Mouse (Mus musculus) liver, embryonic 13.5 days (tissue): ENCODE results near the gene Mterf4. TPM values are rescaled to one million over a fixed set of nuclear protein-coding genes. Genes with fewer than 3 reads are reported as not detected.

ENCODE experiments used
- ATAC-seq: fragments of 200-750 bp; cut with Nextera tagmentation; 2 replicates; pipeline ENCODE4 v1.8.0; 2017; ENCODE audit warnings: low read depth, mild to moderate bottlenecking, moderate number of reproducible peaks, moderate library complexity
- DNase-seq: peaks from one replicate; pipeline ENCODE4 v3.0.0; 2022
- H3K27ac ChIP-seq: fragments of 300-500 bp; sonication (generic); 2 replicates; pipeline ENCODE4 v1.5.1; 2015; ENCODE audit warnings: moderate library complexity, mild to moderate bottlenecking, inconsistent platforms
- H3K27me3 ChIP-seq: fragments of 300-500 bp; sonication (generic); 2 replicates; pipeline ENCODE4 v1.6.1; 2015; ENCODE audit warnings: mild to moderate bottlenecking, inconsistent platforms
- H3K36me3 ChIP-seq: fragments of 300-500 bp; sonication (generic); 2 replicates; pipeline ENCODE4 v1.6.1; 2015; ENCODE audit warnings: mild to moderate bottlenecking, inconsistent platforms
- H3K4me1 ChIP-seq: fragments of 300-500 bp; sonication (generic); replicated peaks from 2 replicates; pipeline ENCODE4 v1.6.1; 2015; ENCODE audit warnings: inconsistent platforms
- H3K4me2 ChIP-seq: fragments of 300-500 bp; sonication (generic); 2 replicates; pipeline ENCODE4 v1.6.1; 2015; ENCODE audit warnings: inconsistent platforms, mild to moderate bottlenecking, moderate library complexity
- H3K4me3 ChIP-seq: fragments of 300-500 bp; sonication (generic); replicated peaks from 2 replicates; pipeline ENCODE4 v1.5.1; 2015; ENCODE audit warnings: mild to moderate bottlenecking, inconsistent platforms
- H3K9ac ChIP-seq: fragments of 300-500 bp; sonication (generic); 2 replicates; pipeline ENCODE4 v1.6.1; 2015; ENCODE audit warnings: mild to moderate bottlenecking, inconsistent platforms
- H3K9me3 ChIP-seq: fragments of 300-500 bp; sonication (generic); replicated peaks from 2 replicates; pipeline ENCODE4 v1.6.1; 2016; ENCODE audit warnings: inconsistent platforms
- WGBS: fragments of 180-500 bp; shearing (Covaris S2); methylation state at CpG from one replicate; pipeline ENCODE4 v1.1.7; 2015; ENCODE audit not compliant: insufficient replicate concordance; 5-methylcytosine and 5-hydroxymethylcytosine counted together
- polyA plus RNA-seq: library from polyadenylated mRNA; unstranded; fragments of >200 nt; fragmentation: Nextera tagmentation; extraction: Ambion mirVana; gene quantifications from 2 replicates; pipeline ENCODE4 v1.2.1, GENCODE M21; 2015

Gene Mterf4
- polyA plus RNA-seq = 14.5 and 15.1 TPM in 2 replicates

GRCm38 (mm10) chr1:93305581-93306337, at the start of gene Mterf4:
Gene Mterf4 (minus strand): TSS chr1:93305915.
- Histone ChIP-seq H3K4me3 (peak within 1 kb of the TSS; percentile 85), H3K4me1 (peaks cover 14% of the 10 kb centered on the region), H3K9me3 (no peaks in the 10 kb centered on the region), H3K9ac (peak within 1 kb of the TSS; percentile 86), H3K27me3 (no peaks in the 10 kb centered on the region), H3K4me2 (peak within 1 kb of the TSS; percentile 83), H3K36me3 (peaks cover 46% of the 10 kb centered on the region), H3K27ac (peak within 1 kb of the TSS; percentile 39; the same call in 1 of the 2 replicates)
- peak; percentile 94 for ATAC-seq
- WGBS = 7% methylated on average over 36 of the region's 36 CpGs
- DNase-seq = peak; percentile 65

DNA sequence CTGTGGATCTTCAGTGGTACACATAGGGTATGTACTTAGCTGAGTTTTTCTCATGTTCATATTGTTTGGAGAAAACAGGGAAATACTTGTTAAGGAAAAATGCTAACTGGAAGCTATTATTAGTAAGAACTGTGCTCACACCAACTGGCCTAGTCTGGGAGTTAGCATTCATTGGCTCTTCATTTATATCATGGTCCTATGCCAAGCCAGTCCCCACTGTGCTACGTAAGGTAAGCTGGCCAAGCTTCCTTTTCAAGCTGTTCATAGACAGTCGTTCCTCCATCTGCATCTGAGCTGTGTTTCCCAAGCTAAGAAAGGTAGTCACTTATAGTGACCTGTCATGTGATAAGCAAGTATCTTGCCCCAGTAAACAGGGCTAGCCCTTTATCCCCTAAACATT, 47.0 kb upstream of the Mterf4 start:
- no peak for ATAC-seq
- Histone ChIP-seq H3K4me1 (no peaks in the 10 kb centered on the region), H3K27me3 (no peaks in the 10 kb centered on the region), H3K9me3 (no peaks in the 10 kb centered on the region), H3K4me3 (no peak overlapping the region), H3K9ac (no peak overlapping the region), H3K4me2 (no peak overlapping the region), H3K27ac (no peak overlapping the region), H3K36me3 (peaks cover 96% of the 10 kb centered on the region)
- 81% methylated on average over 2 of the region's 2 CpGs for WGBS
- no peak for DNase-seq

DNA sequence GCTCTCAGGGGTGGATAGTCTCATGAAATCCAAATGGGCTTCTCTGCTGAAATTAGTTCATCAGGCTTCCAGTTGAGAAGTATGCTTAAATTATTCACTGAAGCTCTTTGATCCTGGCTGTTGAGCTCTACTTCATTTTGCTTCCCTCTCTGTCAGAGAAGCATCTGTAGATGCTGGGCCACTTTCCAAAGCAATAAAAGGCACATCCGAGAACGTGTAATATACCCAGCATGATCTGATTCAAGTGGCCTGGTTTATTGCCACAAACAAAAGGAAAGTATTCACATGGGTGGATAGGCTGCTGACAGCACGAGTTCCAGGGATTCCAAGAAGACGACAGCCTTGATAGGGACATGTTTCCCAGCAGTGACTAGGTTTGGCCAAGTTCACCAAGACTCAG, 44.0 kb upstream of the Mterf4 start:
- Histone ChIP-seq H3K36me3 (peaks cover 89% of the 10 kb centered on the region), H3K4me2 (no peak overlapping the region), H3K9ac (no peak overlapping the region), H3K4me3 (no peak overlapping the region), H3K9me3 (no peaks in the 10 kb centered on the region), H3K4me1 (peaks cover 8% of the 10 kb centered on the region), H3K27me3 (no peaks in the 10 kb centered on the region), H3K27ac (no peak overlapping the region)
- no peak for ATAC-seq
- no peak for DNase-seq
- 85% methylated on average over 4 of the region's 4 CpGs for WGBS

GRCm38 (mm10) chr1:93347176-93347575, 41.5 kb upstream of the Mterf4 start:
- ATAC-seq (no peak), DNase-seq (no peak)
- H3K27ac ChIP-seq = no peak overlapping the region
- H3K9me3 ChIP-seq = no peaks in the 10 kb centered on the region
- WGBS = 84% methylated on average over 5 of the region's 5 CpGs
- no peak overlapping the region for H3K4me3 ChIP-seq
- H3K27me3 ChIP-seq = no peaks in the 10 kb centered on the region
- H3K9ac ChIP-seq = no peak overlapping the region
- H3K4me2 ChIP-seq = no peak overlapping the region
- peaks cover 15% of the 10 kb centered on the region for H3K4me1 ChIP-seq
- peaks cover 64% of the 10 kb centered on the region for H3K36me3 ChIP-seq

DNA sequence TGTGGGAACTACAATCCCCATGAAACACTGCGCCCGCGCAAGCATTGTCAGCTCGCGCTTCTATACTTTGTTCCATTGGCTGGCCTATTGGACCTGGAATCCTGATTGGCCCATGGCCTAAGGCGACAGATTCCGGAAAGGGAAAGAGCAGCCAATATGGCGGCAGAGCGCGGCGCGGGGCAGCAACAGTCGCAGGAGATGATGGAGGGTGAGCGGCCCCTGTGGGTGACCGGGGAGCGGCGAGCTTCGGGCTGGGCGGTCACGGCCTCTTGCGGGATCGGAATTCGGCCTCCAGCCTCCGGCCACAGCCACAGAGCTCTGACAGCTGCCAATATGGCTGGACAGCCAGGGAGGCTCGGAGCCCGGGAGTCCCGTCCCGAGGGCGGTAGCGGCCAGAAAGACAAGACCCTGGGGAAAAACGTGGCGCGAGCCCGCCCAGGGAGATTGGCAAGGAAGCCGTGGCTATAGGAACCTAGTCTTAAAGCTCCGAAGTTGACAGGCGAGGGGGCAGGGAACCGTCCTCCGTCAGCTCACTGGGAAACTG, 37.9 kb upstream of the Mterf4 start:
- WGBS = 0% methylated on average over 39 of the region's 39 CpGs
- peak overlapping the region; percentile 97 for H3K4me3 ChIP-seq
- H3K27ac ChIP-seq = peak overlapping the region; percentile 83
- H3K9me3 ChIP-seq = no peaks in the 10 kb centered on the region
- peak overlapping the region; percentile 90 for H3K4me2 ChIP-seq
- DNase-seq (peak; percentile 91), ATAC-seq (peak; percentile 89)
- peaks cover 38% of the 10 kb centered on the region for H3K4me1 ChIP-seq
- peaks cover 33% of the 10 kb centered on the region for H3K36me3 ChIP-seq
- no peaks in the 10 kb centered on the region for H3K27me3 ChIP-seq
- H3K9ac ChIP-seq = peak overlapping the region; percentile 92

- Histone ChIP-seq H3K9me3 (no peaks in the 10 kb centered on the region), H3K4me1 (peaks cover 38% of the 10 kb centered on the region), H3K36me3 (peaks cover 26% of the 10 kb centered on the region), H3K27ac (peak within 1 kb of the TSS; percentile 87), H3K27me3 (no peaks in the 10 kb centered on the region), H3K9ac (peak within 1 kb of the TSS; percentile 92), H3K4me3 (peak within 1 kb of the TSS; percentile 97), H3K4me2 (peak within 1 kb of the TSS; percentile 90)
- peak; percentile 90 for ATAC-seq
- DNase-seq = peak; percentile 93
- WGBS = under 1% methylated on average over 63 of the region's 63 CpGs
Measured at GRCm38 (mm10) chr1:93342648-93343503, 37.2 kb upstream of the Mterf4 start, which contains the start of the genes Ppp1r7 and Pask. Gene Ppp1r7 (plus strand): TSS chr1:93342854. Gene Pask (minus strand): TSS chr1:93343482.

DNA sequence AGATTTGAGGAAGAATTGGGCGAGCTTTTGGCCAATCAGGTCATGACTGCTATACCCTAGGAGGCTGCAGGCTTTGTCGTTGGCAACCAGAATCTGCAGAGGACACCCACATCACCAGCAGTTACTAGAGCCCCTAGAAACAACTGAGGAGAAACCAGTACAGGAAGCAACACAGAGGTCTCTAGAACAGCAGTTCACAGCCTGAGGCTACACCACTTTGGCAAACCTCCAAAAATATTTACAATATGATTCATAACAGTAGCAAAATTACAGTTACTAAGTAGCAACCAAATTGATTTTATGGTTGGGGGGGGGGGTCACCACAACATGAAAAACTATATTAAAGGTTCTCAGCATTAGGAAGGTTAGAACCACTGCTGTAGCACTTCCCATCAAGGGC, 28.9 kb upstream of the Mterf4 start:
- no peaks in the 10 kb centered on the region for H3K27me3 ChIP-seq
- H3K4me1 ChIP-seq = peaks cover 3% of the 10 kb centered on the region; the same call in 1 of the 2 replicates
- ATAC-seq (no peak), DNase-seq (no peak)
- H3K4me3 ChIP-seq = no peak overlapping the region
- 76% methylated on average over 2 of the region's 2 CpGs for WGBS
- H3K9ac ChIP-seq = no peak overlapping the region
- H3K27ac ChIP-seq = no peak overlapping the region
- no peak overlapping the region for H3K4me2 ChIP-seq
- H3K9me3 ChIP-seq = no peaks in the 10 kb centered on the region
- peaks cover 78% of the 10 kb centered on the region for H3K36me3 ChIP-seq

DNA sequence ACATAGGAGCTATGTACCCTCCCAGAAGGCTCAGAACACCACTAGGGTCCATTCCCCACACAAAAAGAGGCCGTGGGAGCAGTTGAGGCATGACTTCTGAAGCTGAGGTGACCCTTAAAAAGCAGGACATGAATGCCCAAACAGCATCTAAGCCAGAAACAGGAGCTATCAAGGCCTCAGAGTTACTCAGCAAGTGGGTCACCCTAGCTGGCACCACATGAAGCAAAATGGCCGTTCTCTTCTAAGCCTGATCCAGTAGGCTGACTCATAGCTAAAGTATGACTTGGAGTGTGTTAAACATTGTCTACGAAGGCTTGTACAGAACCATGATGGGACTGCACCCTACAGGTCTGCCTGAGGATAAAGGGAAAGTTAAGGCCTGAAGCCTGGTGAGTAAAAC, 20.7 kb upstream of the Mterf4 start:
- no peak for DNase-seq
- H3K27ac ChIP-seq = no peak overlapping the region
- peaks cover 89% of the 10 kb centered on the region for H3K36me3 ChIP-seq
- H3K4me2 ChIP-seq = no peak overlapping the region
- 80% methylated on average over 3 of the region's 3 CpGs for WGBS
- no peaks in the 10 kb centered on the region for H3K27me3 ChIP-seq
- ATAC-seq = no peak
- no peaks in the 10 kb centered on the region for H3K4me1 ChIP-seq
- H3K9ac ChIP-seq = no peak overlapping the region
- no peak overlapping the region for H3K4me3 ChIP-seq
- H3K9me3 ChIP-seq = no peaks in the 10 kb centered on the region

DNA sequence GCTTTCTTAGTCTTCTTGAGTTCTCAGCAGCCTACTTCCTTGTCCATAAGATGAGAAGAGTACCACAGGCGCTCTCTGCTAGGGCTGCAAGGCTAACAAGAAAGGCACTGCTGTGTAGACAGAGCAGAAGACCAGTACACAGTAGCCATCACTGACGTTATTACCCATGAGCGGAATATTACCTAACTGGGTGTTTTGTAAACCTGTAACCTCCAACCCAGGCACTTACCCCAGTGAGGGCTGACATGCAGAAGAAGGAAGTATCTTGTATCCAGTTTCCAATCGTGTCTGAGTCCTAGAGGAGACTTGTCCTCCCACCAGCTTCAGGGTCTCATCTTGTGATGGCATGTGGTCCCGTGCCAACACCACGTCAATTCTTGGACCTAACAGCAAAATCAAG, 18.3 kb upstream of the Mterf4 start:
- DNase-seq (no peak), ATAC-seq (no peak)
- Histone ChIP-seq H3K9me3 (no peaks in the 10 kb centered on the region), H3K9ac (no peak overlapping the region), H3K36me3 (peaks cover 89% of the 10 kb centered on the region), H3K4me3 (no peak overlapping the region), H3K27me3 (no peaks in the 10 kb centered on the region), H3K4me1 (no peaks in the 10 kb centered on the region), H3K4me2 (no peak overlapping the region), H3K27ac (no peak overlapping the region)
- WGBS = 79% methylated on average over 6 of the region's 6 CpGs

DNA sequence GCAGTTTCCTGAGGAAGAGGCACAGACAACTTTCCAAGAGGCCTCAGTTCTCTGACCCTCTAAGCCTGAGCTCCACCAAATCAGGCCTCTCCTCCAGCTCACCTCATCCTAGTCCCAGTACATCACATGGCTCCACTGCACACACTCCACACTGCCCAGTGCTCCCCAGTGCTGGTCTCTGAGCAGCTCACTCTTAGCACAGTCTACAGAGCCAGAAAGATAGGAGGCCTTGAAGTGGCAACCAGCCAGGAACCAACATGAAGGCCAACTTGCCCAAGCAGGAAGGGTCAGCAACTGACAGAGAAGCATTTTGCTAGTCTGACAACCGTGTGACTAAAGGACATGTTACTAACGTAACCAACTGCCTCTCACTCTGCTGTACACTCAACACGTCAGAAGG, 5.1 kb downstream of the Mterf4 start:
- no peak for ATAC-seq
- H3K27ac ChIP-seq = no peak overlapping the region
- no peaks in the 10 kb centered on the region for H3K9me3 ChIP-seq
- no peak overlapping the region for H3K9ac ChIP-seq
- WGBS = 80% methylated on average over 3 of the region's 3 CpGs
- no peak overlapping the region for H3K4me3 ChIP-seq
- no peak overlapping the region for H3K4me2 ChIP-seq
- peaks cover 79% of the 10 kb centered on the region for H3K36me3 ChIP-seq
- H3K4me1 ChIP-seq = peaks cover 14% of the 10 kb centered on the region
- H3K27me3 ChIP-seq = no peaks in the 10 kb centered on the region
- DNase-seq = no peak

GRCm38 (mm10) chr1:93299791-93300190, 5.9 kb downstream of the Mterf4 start:
- Histone ChIP-seq H3K4me3 (no peak overlapping the region), H3K9me3 (no peaks in the 10 kb centered on the region), H3K36me3 (peaks cover 81% of the 10 kb centered on the region), H3K4me1 (peaks cover 7% of the 10 kb centered on the region), H3K27me3 (no peaks in the 10 kb centered on the region), H3K27ac (no peak overlapping the region), H3K4me2 (no peak overlapping the region), H3K9ac (no peak overlapping the region)
- DNase-seq (no peak), ATAC-seq (no peak)
- WGBS = 74% methylated on average over 4 of the region's 4 CpGs
